Mouse (Mus musculus): ENCODE data around the gene Pbx1. TPM values are rescaled to one million over a fixed set of nuclear protein-coding genes. Genes with fewer than 3 reads are reported as not detected.

Gene Pbx1
- polyA plus RNA-seq, 2 experiments: 26.5 to 48.2 TPM

DNA sequence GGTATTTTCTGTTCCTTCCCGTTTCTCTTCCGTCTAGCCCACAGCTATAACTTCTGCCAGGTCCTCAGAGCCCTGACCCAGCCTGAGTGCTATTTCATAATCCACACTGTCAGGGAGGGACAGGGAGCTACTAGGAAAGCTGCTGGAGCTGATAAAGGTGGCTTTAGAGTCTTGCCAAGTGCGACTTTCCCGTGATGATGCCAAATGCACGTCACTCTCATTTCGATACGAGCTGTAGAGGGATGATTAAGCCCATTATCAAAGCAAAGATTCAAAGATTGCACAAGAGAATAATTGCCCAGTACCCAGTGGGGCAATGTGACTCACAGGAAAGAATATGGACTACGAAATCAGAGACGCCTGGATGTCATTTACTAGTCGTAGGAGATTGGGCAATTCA, 69.6 kb downstream of the Pbx1 start:
- no peak overlapping the region for H3K27ac ChIP-seq (replicated peaks; ENCODE audit: low read depth, low read length)
- H3K9ac ChIP-seq (ENCODE audit: low read depth, low read length, severe bottlenecking): no peak overlapping the region
- no peak for ATAC-seq (ENCODE audit: low FRiP score, low read depth)
- no peak for DNase-seq (ENCODE audit: low spot score)
- no peaks in the 10 kb centered on the region for H3K27me3 ChIP-seq (ENCODE audit: control insufficient read depth, insufficient read depth, low read length)
- H3K36me3 ChIP-seq (ENCODE audit: control insufficient read depth, insufficient read depth, low read length): no peaks in the 10 kb centered on the region; the same call in 1 of the 2 replicates
- no peaks in the 10 kb centered on the region for H3K9me3 ChIP-seq (ENCODE audit: control insufficient read depth, low read length)
- 78% methylated on average over 10 of the region's 10 CpGs for WGBS
- no peak overlapping the region for H3K4me3 ChIP-seq (replicated peaks; ENCODE audit: low read length)
- H3K4me1 ChIP-seq (ENCODE audit: control insufficient read depth, insufficient read depth, low read length): peaks cover 10% of the 10 kb centered on the region
- no peak for TF ChIP-seq POLR2A (IDR thresholded peaks at IDR 0.05; ENCODE audit: borderline replicate concordance, extremely low read depth, insufficient read depth, insufficient read length)
- no peak overlapping the region for H3K4me2 ChIP-seq (replicated peaks; ENCODE audit: low read depth, low read length, severe bottlenecking)

DNA sequence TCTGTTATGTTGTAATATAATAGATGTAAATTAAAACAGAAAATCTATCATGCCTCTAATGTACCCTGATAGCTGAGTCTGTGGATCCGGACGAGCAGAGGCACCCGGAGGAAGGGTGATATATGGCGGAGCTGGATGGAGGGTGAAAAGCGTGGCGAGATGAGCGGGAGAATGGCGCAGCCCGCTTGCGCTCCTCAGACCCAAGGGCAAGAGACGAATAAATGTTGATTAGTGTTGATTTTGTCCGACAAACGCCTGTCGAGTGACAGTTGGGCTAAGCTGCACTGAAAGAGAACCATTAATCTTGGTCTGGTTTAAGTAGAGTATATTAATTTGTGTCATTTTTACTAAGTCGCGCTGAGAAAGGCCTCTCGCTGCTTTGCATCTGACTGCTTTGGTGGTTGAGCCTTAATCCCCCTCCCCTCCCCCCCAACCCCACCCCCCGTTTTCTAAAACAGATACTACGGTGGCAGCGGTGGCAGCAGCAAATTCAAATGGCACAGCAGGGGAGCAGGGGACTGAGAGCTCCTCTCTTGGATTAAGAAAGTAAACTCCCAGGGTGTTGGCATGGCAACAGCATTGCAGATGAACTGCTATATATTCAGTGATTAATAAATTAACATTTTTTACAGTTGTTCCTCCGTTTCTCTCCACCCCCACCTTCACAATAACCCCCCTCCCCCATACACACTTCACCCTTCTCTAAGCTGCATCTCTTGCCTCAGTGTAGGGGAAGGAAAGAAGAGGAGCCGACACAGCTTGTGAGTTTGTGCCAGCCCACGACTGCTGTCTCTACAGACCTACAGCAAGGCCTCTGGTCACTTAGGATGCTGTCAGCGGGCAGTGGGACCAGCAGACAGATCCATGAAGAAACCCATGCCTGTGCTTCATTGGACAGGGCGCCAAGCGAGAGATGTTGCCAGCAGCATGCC, 74.1 kb downstream of the Pbx1 start:
- Histone ChIP-seq H3K4me1 (ENCODE audit: control insufficient read depth, insufficient read depth, low read length) (peaks cover 38% of the 10 kb centered on the region), H3K9ac (ENCODE audit: low read depth, low read length, severe bottlenecking) (no peak overlapping the region), H3K27ac (replicated peaks; ENCODE audit: low read depth, low read length) (no peak overlapping the region), H3K9me3 (ENCODE audit: control insufficient read depth, low read length) (no peaks in the 10 kb centered on the region), H3K27me3 (ENCODE audit: control insufficient read depth, insufficient read depth, low read length) (no peaks in the 10 kb centered on the region), H3K4me3 (replicated peaks; ENCODE audit: low read length) (no peak overlapping the region), H3K36me3 (ENCODE audit: control insufficient read depth, insufficient read depth, low read length) (no peaks in the 10 kb centered on the region; the same call in 1 of the 2 replicates), H3K4me2 (replicated peaks; ENCODE audit: low read depth, low read length, severe bottlenecking) (0 out of 2 replicates have a peak overlapping the region, but pooled peaks have one; percentile 14)
- no peak for TF ChIP-seq POLR2A (IDR thresholded peaks at IDR 0.05; ENCODE audit: borderline replicate concordance, extremely low read depth, insufficient read depth, insufficient read length)
- DNase-seq (ENCODE audit: low spot score): no peak
- 25% methylated on average over 26 of the region's 26 CpGs for WGBS
- ATAC-seq (ENCODE audit: low FRiP score, low read depth): no peak

DNA sequence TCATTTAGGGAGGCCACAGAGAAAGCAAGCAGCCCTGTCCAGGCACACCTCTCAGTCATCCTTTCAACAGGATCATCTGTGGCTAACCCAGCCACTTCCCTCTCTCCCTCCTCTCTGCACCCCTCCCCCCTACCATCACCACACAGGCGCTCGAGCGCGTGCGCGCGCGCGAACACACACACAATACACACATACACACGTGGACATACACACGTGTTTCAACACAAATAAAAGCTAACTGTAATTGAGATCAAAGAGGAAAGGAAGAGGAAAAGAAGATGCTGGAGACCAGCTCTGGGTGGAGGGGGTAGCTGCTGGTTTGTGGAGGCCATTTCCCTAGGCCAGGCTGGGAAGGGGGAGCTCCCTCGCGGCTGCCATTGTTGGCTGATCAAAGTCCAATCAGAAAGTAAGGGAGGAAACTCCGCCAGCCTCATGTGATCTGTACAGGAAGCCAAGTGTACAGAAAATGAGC, 75.1 kb downstream of the Pbx1 start:
- WGBS: 26% methylated on average over 14 of the region's 14 CpGs
- no peak overlapping the region for H3K27ac ChIP-seq (replicated peaks; ENCODE audit: low read depth, low read length)
- ATAC-seq (ENCODE audit: low FRiP score, low read depth): no peak

DNA sequence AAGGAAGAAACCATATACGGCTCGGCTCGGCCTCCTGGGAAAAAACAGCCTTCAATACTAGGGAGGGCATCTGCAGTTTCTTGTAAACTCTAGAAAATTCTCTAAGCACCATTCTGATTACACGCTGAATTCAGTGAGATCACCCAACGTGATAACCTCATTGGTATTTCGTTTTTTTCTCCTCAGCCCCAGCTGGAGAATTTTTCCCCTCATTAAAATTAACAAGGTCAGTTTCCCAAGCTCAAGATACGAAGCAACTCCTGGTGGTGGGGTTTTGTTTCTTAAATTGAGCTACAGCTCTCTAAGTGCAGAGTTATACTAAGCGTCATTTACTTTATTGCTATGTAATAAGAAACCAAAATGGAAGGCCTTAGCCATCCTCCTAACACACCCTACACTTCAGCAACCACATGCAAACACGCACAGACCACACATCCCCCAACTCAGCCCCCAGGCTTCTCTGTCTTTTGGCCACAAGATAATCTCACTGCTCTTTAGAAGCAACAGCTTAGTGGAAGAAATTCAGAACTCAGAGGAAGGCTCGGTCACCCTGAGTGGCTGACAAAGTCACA, 76.0 kb downstream of the Pbx1 start:
- no peak overlapping the region for H3K9ac ChIP-seq (ENCODE audit: low read depth, low read length, severe bottlenecking)
- 22% methylated on average over 10 of the region's 10 CpGs for WGBS
- H3K4me1 ChIP-seq (ENCODE audit: control insufficient read depth, insufficient read depth, low read length): peaks cover 38% of the 10 kb centered on the region
- DNase-seq (ENCODE audit: low spot score) (peak; percentile 54), ATAC-seq (ENCODE audit: low FRiP score, low read depth) (peak; percentile 64; the same call in 1 of the 2 replicates)
- H3K27ac ChIP-seq (replicated peaks; ENCODE audit: low read depth, low read length): no peak overlapping the region
- no peak overlapping the region for H3K4me2 ChIP-seq (replicated peaks; ENCODE audit: low read depth, low read length, severe bottlenecking)
- no peaks in the 10 kb centered on the region for H3K9me3 ChIP-seq (ENCODE audit: control insufficient read depth, low read length)
- no peak overlapping the region for H3K4me3 ChIP-seq (replicated peaks; ENCODE audit: low read length)
- TF ChIP-seq POLR2A (IDR thresholded peaks at IDR 0.05; ENCODE audit: borderline replicate concordance, extremely low read depth, insufficient read depth, insufficient read length): no peak
- no peaks in the 10 kb centered on the region; the same call in 1 of the 2 replicates for H3K36me3 ChIP-seq (ENCODE audit: control insufficient read depth, insufficient read depth, low read length)
- H3K27me3 ChIP-seq (ENCODE audit: control insufficient read depth, insufficient read depth, low read length): no peaks in the 10 kb centered on the region

More for the DNA sequence above, 75.1 kb downstream of the Pbx1 start:
- Histone ChIP-seq H3K9me3 (ENCODE audit: control insufficient read depth, low read length) (no peaks in the 10 kb centered on the region), H3K4me3 (replicated peaks; ENCODE audit: low read length) (no peak overlapping the region), H3K9ac (ENCODE audit: low read depth, low read length, severe bottlenecking) (no peak overlapping the region), H3K4me1 (ENCODE audit: control insufficient read depth, insufficient read depth, low read length) (peaks cover 38% of the 10 kb centered on the region), H3K4me2 (replicated peaks; ENCODE audit: low read depth, low read length, severe bottlenecking) (peak overlapping the region; percentile 27), H3K27me3 (ENCODE audit: control insufficient read depth, insufficient read depth, low read length) (no peaks in the 10 kb centered on the region), H3K36me3 (ENCODE audit: control insufficient read depth, insufficient read depth, low read length) (no peaks in the 10 kb centered on the region; the same call in 1 of the 2 replicates)
- TF ChIP-seq POLR2A (IDR thresholded peaks at IDR 0.05; ENCODE audit: borderline replicate concordance, extremely low read depth, insufficient read depth, insufficient read length): no peak
- no peak for DNase-seq (ENCODE audit: low spot score)

DNA sequence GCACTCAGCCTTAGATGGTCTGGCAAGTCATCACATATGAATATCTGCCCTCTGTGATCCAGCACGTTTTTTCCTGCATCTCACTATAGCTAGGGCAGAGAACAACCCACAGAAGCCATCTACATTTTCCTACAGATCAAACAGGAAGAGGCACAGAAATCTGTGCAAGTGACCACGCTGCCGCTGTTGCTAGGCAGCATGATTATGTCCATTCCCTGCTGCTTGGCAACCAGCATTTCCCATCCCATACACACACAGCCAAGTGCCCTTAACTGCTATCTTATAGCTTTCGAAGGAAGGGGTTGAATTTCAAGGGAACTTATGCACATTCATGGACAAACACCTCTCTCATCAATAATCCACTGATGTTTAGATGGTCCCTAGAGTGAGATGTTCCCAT, 77.1 kb downstream of the Pbx1 start:
- Histone ChIP-seq H3K9me3 (ENCODE audit: control insufficient read depth, low read length) (no peaks in the 10 kb centered on the region), H3K9ac (ENCODE audit: low read depth, low read length, severe bottlenecking) (no peak overlapping the region), H3K27me3 (ENCODE audit: control insufficient read depth, insufficient read depth, low read length) (no peaks in the 10 kb centered on the region), H3K4me2 (replicated peaks; ENCODE audit: low read depth, low read length, severe bottlenecking) (no peak overlapping the region), H3K27ac (replicated peaks; ENCODE audit: low read depth, low read length) (no peak overlapping the region), H3K4me1 (ENCODE audit: control insufficient read depth, insufficient read depth, low read length) (peaks cover 40% of the 10 kb centered on the region), H3K36me3 (ENCODE audit: control insufficient read depth, insufficient read depth, low read length) (no peaks in the 10 kb centered on the region; the same call in 1 of the 2 replicates), H3K4me3 (replicated peaks; ENCODE audit: low read length) (no peak overlapping the region)
- DNase-seq (ENCODE audit: low spot score) (no peak), ATAC-seq (ENCODE audit: low FRiP score, low read depth) (no peak)
- TF ChIP-seq POLR2A (IDR thresholded peaks at IDR 0.05; ENCODE audit: borderline replicate concordance, extremely low read depth, insufficient read depth, insufficient read length): no peak
- WGBS: 35% methylated on average over 4 of the region's 4 CpGs
